Mouse (Mus musculus) T-helper 17 cell (primary cell): ENCODE data around the gene Tnfsf9.

Source experiments
- in situ Hi-C, 2 experiments: fragments of 300-600 bp; cut with MboI, MseI; formaldehyde crosslinking; loops; 1 replicate in 1 of 2; 2 replicates in 1 of 2; pipeline ENCODE4 v1.15.1; 2025; ENCODE audit warnings: high pct_unique_total_duplicates in 2 of 2

The Tnfsf9 gene

DNA sequence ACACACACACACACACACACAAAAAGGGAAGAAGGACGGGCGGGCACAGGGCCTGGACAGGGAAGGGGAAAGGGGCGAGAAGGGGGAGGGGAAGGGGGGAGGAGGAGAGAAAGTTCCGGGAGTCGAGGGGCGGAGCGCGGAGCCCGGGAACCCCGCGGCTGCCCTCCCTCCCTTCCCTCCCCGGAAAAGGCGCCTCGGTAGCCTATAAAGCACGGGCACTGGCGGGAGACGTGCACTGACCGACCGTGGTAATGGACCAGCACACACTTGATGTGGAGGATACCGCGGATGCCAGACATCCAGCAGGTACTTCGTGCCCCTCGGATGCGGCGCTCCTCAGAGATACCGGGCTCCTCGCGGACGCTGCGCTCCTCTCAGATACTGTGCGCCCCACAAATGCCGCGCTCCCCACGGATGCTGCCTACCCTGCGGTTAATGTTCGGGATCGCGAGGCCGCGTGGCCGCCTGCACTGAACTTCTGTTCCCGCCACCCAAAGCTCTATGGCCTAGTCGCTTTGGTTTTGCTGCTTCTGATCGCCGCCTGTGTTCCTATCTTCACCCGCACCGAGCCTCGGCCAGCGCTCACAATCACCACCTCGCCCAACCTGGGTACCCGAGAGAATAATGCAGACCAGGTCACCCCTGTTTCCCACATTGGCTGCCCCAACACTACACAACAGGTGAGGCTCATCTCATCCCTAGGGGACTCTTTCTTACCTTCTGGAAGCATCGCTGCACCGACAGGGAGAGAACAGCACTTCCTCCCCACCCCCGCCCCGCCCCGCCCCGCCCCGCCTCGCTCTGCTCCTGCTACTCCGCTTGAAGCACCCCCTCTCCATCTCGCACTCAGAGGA lies at the start of gene Tnfsf9:
Tnfsf9 (plus strand) TSS at position 145 of the 854 bp plus-strand sequence.
- in situ Hi-C loops: no loop called here

DNA sequence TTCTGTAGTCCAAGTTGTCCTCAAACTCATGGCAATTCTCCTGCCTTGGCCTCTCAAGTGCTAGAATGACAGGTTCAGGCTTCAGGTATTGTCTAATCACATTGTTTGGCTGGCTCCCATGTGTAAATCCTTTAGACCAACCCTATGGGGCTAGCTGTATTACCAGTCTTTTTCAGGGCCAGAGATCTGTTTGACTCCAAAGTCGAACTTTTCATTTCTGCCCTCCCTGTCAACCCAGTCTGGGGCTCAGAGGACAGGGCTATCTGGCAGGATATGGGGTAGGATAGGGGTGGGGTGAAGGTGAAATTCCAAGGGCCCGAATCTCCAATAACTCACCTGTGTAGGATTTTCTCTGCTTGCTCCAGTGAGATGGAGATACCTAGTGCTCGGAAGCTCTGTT lies 48.9 kb upstream of the Tnfsf9 start:
- in situ Hi-C loops: no loop called here

DNA sequence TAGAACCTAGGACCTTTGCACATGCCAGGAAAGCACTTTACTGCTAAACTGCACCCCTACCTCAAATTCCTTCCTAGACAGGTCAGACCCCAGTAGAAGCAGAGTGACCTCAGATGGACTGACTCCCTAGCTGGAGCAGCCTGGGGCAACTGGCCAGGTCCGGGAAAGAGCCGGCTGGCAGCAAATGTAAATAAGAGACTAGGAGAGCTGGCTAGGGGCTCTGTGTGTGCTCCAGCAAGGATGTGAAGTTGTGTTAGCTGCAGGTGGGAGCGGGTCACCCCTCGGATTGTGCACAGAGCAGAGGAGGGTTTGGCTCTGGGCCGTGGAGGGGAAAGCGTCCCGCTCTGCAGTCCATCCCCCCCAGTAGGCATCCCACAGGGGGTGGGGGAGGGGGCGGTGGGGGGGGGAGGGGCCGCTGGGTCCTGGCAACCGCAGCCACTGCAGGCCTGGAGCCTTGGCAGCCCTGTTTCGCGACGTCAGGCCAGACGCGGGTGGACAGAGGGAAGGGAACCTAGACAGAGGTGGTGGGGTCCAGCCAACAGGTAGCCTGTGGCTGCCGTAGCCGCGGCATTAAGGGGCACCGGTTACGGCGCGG lies 46.1 kb upstream of the Tnfsf9 start, which contains the start of gene Crb3:
Crb3 (plus strand) TSS at position 215 of the 595 bp plus-strand sequence.
- in situ Hi-C loops: no loop called here

DNA sequence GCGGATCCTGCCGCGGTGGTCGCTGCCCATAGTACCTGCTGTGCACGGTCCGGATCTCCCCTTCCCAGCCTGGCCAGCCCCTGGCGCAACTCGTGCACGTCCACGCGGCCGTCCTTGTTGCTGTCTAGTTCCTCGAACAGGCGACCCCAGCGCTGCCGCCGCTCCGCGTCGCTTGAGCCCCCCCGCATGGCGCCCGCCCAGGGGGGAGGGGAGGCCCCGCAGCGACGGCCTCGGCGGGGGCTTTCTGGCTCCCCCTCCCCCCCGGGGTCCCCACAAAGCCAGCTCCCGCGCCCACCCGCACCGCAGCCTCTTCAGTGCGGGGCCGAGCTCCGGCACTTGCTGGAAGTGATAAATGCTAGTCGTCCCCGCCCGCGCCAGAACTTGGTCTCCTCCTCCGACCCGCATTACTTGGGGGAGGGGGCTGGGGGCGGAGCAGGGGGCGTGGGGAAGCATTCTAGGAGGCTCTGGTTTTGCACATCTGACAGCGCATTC lies 45.6 kb upstream of the Tnfsf9 start, which contains the start of gene Slc25a23:
Slc25a23 (minus strand) TSS at position 378 of the 492 bp plus-strand sequence.
- in situ Hi-C loops: no loop called here

DNA sequence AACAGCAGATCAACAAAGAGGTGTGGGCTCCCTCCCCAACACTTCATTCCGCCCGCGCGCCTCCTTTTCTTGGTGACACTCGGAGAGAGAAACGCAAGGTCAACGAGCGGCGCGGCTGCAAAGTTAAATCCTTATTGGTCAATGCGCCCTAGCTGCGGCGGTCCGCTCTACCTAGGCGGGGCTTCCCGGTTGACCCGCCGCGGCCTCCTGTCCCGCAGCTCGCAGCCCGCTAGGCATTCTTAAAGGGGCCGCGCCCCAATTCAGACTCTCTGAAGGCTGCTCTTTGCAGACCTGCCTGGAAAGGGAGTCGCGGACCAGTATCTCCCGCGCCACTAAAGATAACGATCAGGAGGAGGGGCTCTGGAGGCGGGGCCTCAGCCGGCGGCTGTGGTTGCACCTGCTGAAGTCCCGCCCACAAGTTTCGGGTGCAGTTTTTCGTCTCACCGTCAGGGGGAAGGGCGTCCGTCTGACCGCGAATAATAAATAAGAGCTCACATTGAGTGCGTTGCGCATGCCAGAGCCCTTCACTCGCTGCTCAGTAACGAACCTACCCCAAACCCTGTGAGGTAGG lies 44.8 kb upstream of the Tnfsf9 start:
- in situ Hi-C loops: no loop called here

DNA sequence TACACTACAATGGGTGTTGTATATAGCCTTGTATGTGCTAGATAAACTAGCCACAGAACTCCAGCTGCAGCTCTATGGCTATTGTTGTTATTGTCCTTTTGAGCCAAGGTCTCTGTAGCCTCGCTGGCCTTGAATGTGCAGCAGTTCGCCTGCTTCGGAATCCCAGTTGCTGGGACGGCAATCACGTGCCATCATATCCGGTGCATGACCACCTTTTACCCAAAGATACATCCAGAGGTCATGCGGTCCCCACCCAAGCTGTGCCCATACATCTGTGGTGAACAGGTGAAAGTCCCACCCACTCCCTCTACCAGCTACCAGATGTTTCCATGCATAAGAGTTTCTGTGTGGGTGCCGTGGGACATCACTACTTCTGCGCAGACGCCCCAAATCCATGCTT lies 44.1 kb upstream of the Tnfsf9 start:
- in situ Hi-C loops: no loop called here

DNA sequence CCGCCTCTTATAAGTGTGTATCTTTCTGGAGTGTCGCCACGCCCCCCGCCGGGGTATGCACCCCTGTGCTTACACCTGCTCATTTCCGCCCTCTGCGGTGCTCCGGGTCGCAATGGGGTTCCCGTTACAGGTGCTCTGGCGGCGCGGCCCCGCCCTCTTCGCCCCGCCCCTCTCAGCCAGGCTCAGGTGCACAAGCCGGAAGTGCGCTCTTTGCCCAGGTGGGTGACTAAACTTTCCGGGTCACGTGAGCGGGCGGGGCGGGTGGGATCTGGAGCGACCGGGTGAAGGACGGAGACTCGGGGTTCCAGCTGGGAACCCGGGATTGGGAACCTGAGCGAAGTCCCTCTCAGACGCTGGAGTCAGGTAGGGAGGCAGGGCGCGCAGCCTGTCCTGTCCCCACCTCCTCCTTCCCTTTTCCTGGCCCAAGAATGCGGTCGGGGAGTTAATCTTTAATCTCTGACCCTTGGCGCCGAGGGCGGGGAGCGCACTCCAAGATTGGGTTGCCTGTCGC lies 43.1 kb upstream of the Tnfsf9 start:
- in situ Hi-C loops: no loop called here

DNA sequence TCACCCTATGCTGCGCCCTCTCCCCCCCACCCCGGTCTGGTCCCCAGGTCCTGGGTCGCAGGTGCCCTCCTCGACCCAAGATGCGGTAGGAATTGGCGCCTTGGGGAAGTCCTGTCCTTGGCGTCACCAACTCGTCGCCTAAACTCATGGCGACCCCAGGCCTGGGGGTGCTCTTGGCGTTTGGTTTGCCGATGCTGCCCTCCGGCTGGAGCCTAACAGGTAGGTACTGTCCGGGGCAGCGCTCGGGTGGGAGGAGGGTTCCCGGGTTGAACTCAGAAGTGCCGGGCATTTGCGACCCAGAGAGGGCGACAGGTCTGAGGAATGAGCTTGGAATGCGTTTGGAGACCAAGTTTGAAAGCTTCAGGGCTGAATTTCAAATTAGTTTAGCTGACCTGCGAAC lies 42.6 kb upstream of the Tnfsf9 start:
- in situ Hi-C loops: no loop called here

DNA sequence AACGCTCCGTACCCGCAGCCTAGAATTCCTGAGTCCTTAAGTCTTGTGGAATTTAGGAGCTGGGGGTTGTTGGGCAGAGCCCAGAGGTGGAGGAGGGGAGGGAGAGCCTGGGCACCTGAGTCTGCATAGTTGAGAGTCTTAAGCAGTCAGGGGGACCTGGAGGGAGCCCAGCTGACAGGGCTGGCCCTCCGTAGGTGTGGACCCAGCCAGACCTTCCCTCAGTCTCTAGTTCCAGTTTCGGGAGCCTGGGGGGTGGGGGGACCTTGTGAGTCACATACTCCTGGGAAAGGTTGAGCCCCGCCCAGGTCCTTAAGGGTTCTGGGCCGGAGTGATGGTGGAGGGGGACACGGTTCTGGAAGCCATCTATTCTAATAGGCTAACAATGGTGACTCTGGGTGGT lies 42.1 kb upstream of the Tnfsf9 start:
- in situ Hi-C loops: no loop called here

DNA sequence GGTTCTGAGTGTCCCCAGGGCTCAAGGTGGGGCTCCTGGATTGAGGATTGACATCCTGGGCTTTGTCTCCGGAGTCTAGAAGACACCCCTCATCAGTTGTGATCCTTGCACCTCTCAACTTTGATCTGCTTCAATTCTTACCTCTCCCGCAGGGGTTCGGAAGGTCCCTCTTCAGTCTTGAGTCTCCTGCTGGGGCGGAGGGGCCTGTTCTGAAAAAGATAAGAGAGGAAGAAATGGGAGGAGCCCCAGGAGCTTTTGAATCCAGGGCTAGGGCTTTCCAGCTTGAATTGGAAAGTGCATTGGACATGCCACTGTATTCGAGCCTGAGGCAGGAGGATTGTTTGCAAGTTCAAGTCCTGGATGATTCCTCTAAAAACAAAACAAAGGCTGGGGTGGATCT lies 38.2 kb upstream of the Tnfsf9 start:
- in situ Hi-C loops: no loop called here

DNA sequence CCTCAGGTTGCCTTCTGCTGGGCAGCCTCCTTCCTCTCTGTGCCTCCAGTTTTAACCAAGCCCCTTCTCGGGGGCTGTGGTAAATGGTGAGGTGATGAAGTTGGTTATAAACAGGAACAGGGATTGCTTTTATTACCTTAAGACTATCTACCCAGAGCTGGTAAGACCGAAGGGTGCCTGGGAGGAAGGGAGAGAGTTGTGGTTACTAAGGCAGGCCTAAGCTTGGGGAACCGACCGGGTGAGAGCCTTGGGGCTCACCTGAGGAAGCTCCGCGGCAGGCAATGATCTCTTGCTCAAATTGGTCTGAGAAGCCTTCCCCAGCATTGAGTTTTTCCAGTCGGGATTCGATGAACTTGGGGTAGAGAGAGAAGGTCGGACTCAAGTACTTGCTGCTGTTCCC lies 34.9 kb upstream of the Tnfsf9 start:
- in situ Hi-C loops: no loop called here

DNA sequence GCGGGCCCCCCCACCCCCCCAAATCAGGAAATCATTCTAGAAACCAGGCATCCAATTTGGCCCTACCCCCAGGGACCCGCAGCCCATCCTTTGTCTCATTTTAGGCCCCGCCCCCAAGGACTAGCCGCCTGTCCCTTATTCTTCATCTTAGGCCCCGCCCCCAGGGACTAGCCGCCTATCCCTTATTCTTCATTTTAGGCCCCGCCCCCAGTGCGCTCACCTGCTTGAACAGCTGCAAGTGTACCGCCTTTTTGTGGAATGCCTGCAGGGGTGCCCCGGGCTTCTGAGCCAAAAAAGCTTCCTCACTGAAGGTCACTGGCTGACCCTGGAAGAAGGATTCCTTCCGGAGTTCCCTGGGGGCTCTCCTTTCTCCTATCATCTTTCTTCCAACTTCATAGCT lies 34.4 kb upstream of the Tnfsf9 start:
- in situ Hi-C loops: no loop called here

DNA sequence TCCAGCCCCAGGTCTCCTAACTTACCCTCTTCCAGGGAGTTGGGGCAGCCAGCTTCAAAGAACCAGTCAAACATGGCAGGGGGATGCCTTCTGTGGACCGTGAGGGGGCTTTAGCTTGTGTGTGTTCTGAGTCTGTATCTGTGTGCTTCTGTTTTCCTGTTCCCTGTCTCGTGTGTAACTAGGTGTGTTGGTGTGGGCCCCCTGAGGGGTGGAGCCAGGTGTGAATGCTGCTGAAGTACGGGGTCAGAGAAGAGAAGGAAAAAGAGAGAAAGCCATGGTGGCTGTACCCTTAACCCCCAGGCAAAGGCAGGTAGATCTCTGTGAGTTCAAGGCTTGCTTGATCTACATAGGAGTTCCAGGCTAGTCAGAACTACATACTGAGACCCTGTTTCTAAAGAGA lies 28.2 kb upstream of the Tnfsf9 start:
- in situ Hi-C loops: no loop called here

DNA sequence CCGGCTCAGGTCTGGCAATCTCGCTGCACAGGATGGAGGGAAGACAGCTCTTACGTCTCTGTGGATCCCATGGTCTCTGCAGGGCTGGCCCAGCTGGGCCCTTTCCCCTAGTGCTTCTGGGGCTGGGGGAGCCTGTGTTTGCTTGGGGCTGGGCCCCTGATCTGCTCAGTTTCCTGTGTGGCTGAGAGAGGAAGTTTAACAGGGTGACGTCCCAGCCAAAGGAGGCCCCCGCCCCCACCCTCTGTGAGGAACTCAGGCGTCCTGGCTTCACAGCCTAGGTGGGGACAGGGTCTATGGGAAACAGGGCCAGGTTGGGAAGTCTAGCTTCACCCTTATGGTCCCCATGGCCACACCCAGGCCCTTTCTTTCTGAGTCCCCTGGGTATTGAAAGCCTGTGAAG lies 26.8 kb upstream of the Tnfsf9 start, which contains the start of gene Dennd1c:
Dennd1c (minus strand) TSS at position 179 of the 400 bp plus-strand sequence.
- in situ Hi-C loops: no loop called here

DNA sequence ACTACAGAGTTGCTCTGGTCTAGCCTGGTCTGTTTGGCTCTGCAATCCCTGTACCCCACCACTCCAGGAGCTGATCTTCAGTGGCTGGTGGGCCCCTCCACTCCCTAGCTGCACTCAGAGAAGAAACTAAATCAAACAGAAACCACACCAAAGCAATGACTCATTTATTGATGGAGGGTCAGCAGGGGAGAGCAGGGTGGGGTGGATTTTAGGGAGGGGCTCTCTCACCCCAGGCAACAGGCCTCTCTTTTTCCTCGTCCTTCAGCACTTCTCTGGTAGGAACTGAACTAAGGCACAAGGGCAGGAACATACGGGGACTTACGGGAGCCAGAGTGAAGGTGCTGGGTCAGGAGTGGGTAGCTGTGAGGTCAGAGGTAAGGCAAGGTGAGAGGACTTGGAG lies 25.2 kb upstream of the Tnfsf9 start:
- in situ Hi-C loops: no loop called here

DNA sequence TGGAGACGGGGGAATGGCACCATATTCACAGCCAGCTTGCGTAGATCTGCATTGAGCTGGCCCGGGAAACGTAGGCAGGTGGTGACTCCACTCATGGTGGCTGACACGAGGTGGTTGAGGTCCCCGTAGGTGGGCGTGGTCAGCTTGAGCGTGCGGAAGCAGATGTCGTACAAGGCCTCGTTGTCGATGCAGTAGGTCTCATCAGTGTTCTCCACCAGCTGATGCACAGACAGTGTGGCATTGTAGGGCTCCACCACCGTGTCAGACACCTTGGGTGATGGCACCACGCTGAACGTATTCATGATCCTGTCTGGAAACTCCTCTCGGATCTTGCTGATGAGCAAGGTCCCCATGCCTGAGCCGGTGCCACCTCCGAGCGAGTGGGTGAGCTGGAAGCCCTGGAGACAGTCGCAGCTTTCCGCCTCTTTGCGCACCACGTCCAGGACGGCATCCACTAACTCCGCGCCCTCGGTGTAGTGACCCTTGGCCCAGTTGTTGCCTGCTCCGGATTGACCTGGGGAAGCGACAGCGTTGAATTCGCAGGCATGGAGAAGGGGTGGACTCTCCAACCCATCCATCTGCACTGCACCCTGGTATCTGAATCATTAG lies 23.8 kb upstream of the Tnfsf9 start:
- in situ Hi-C loops: no loop called here

DNA sequence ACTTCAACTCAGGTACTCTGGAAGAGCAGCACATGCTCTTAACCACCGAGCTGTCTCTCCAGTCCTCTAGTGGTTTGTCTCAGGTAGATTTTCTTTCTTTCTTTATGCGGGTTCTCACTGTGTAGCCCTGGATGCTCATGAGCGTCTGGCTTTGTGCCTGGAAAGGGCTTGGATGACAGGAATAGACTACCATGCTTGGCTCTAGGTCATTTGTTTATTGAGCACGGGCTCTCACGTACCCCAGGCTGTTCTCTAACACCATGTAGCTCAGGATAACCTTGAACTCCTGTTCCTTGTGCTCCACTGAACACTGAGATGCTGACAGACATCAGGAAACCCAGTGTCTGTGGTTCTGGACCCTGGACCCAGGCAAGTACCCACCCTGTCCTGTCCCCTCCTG lies 22.6 kb upstream of the Tnfsf9 start:
- in situ Hi-C loops: no loop called here

DNA sequence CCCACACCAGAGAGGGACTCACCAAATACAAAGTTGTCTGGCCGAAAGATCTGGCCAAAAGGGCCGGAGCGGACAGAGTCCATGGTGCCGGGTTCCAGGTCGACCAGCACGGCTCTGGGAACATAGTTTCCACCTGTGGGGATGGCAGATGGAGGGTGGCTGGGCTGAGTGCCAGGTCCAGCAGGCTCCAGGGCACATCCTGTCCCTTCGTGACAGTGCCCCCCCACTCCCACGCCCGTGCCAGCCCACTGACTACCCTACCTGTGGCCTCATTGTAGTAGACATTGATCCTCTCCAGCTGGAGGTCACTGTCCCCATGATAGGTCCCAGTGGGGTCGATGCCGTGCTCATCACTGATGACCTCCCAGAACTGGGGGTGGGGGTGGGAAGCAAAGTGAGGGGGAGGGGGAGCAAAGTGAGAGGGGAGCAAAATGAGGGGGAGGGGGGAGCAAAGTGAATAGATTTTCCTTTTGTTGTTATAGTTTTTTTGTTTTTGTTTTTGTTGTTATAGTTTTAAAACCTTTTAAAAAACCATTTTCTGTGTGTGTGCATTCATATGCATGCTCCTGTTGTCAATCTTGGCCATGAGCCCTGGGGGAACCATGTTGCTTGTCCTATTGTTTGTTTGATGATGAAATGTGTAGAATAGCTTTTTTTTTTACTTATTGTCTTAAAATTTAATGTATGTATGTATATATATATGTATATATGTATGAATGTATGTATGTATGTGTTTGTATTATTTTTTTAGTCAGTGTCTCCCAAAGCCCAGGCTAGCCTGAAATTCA lies 19.0 kb upstream of the Tnfsf9 start:
- in situ Hi-C loops: no loop called here

DNA sequence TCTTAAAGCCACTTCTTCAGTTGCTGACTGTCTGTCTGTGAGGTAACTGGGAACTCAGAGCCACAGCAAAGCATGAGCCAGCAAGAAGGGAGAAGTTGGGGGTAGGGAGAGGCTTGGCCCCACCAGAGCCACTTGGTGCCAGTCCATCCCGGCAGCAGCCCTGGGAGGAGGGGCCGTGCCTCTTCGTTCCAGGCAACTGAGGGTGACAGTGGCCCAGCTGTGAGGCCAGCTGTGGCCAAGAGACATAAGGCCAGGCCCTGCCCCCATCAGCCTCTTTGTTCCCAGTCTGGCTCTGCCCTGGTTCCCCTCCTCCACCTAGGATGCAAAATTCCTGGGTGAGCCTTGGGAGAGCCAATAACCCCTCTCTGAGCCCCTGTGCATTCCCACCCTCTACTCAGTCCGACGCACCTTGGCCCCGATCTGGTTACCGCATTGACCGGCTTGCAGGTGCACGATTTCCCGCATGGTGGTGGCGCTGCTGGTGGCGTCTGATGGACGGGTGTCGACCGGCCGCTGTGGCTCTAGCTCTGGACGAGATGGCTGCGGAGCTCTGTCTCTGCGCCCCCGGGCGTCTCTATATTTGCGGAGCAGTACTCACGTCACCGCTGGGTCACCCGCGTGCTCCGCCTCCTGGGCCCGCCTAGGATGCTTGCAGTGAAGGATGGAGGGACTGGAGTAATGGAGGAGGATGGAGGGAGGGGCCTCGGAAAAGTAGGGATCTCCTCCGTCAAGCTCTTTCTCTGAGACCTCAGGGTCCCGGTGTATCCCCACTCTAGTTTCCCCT lies 17.9 kb upstream of the Tnfsf9 start, which contains the start of gene Tubb4a:
Tubb4a (minus strand) TSS at position 734 of the 784 bp plus-strand sequence.
- in situ Hi-C loops: no loop called here

DNA sequence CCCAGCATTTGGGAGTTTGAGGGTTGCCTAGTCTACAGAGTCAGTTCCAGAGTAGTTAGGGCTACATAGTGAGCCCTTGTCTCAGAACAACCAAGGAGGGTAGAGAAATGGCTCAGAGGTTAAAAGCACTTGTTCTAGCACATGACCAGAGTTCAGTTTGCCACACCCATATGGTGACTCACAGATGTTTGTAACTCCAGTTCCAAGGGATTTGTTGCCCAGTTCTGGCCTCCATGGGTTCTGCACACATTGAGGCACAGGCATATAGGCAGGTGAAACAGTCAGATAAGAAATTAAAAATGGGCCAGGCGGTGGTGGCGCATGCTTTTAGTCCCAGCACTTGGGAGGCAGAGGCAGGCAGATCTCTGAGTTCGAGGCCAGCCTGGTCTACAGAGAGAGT lies 10.9 kb upstream of the Tnfsf9 start:
- in situ Hi-C loops: loop anchor here (5.0 kb wide), 3 partner anchors 73 to 243 kb away; no protein-coding TSS in a partner anchor
